Mouse (Mus musculus) liver, adult 2 months (tissue): ENCODE measurements at regions not wholly inside any gene's neighbourhood (a gene's known extent, or its start where the extent isn't known, plus 50 kb on each side); places are given as distances from the start of the nearest gene placed in this dataset.

Experiments
- DNase-seq: peaks from one replicate; pipeline ENCODE4 v3.0.0-alpha.2; 2011; ENCODE audit warnings: low read depth, low spot score; ENCODE audit errors: extremely low read depth
- H3K27ac ChIP-seq: fragments of 200-500 bp; replicated peaks from 2 replicates; pipeline ENCODE4 v1.5.1; 2012; ENCODE audit warnings: low read depth, mild to moderate bottlenecking, control low read depth, inconsistent platforms, low read length; ENCODE audit not compliant: insufficient read depth
- H3K27me3 ChIP-seq: fragments of 200-500 bp; 2 replicates; pipeline ENCODE4 v1.6.1; 2012; ENCODE audit warnings: mild to moderate bottlenecking, moderate library complexity, low read length, inconsistent platforms; ENCODE audit not compliant: control insufficient read depth, insufficient read depth
- H3K36me3 ChIP-seq: fragments of 200-500 bp; 2 replicates; pipeline ENCODE4 v1.6.1; 2012; ENCODE audit warnings: low read length, inconsistent platforms; ENCODE audit not compliant: control insufficient read depth, insufficient read depth
- H3K4me1 ChIP-seq: fragments of 200-500 bp; 2 replicates; pipeline ENCODE4 v1.6.1; 2011; ENCODE audit warnings: low read length; ENCODE audit not compliant: control insufficient read depth, insufficient read depth
- H3K4me3 ChIP-seq: fragments of 200-500 bp; 2 replicates; pipeline ENCODE4 v1.5.1; 2011; ENCODE audit warnings: low read depth, mild to moderate bottlenecking, control low read depth, low read length, moderate library complexity; ENCODE audit not compliant: insufficient read depth
- H3K79me2 ChIP-seq: fragments of 200-500 bp; 2 replicates; pipeline ENCODE4 v1.6.1; 2012; ENCODE audit warnings: inconsistent platforms, mild to moderate bottlenecking, low read length, moderate library complexity; ENCODE audit not compliant: control insufficient read depth, insufficient read depth
- H3K9ac ChIP-seq: fragments of 200-500 bp; 2 replicates; pipeline ENCODE4 v1.6.1; 2012; ENCODE audit warnings: low read depth, mild to moderate bottlenecking, control low read depth, inconsistent platforms, low read length
- CTCF ChIP-seq: fragments of 200-500 bp; IDR thresholded peaks from 2 replicates; pipeline ENCODE4 v1.5.1; 2011; ENCODE audit warnings: low read depth, low read length, control low read depth
- POLR2A ChIP-seq: fragments of 200-500 bp; IDR thresholded peaks from 2 replicates; pipeline ENCODE4 v1.6.1; 2011; ENCODE audit warnings: low read length, control low read depth; ENCODE audit not compliant: insufficient read depth; ENCODE audit errors: extremely low read depth
- WGBS: fragments of 180-500 bp; shearing (Covaris S2); methylation state at CpG from one replicate; pipeline ENCODE4 v1.1.7; 2018; 5-methylcytosine and 5-hydroxymethylcytosine counted together

DNA sequence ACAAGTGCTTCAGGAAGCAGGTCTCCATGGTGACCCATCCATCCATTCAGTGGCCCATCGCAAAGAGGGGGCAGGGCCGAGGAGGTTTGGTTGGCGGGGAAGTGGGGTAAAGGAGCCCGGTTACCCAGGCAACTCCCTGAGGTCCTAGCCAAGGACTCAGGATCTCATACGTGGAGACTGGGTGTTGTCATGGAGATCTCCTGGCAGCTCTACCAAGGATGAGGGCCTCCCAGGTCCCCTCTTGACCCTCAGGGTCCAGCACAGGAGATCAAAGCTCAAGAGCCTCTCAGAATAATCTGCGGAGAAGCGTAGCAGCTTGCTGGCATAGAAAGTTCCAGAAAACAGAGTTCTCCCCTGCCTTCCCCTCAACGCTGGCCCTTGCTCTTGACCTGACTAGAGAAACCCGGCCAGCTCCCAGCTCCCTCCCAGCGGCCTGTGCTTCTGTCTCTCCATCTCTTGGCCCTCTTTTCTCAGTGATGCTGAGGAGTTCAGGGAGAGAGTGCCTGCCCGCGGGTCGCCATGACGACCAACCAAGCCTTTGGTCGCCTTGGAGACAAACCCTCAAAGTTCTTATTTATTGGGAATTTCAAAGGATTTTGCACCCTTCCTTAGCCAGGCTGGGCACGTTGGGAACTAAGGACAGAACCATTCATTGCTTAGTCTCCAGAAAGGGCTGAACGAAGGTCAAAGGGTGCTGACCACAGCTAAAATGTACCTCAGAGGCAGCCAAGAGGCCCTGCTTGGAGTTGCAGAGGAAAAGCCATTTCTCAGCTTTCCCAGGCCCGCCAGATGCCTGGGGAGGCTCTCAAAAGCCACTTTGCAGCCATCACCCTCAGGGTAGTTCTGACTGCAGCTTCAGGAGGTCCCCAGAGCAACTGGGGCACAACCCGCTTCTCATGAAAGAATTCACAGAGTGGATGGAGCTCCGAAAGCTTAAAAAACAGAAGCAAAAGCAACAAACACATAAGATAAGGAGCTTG, 60.0 kb downstream of the Ubiad1 start:
- Histone ChIP-seq H3K79me2 (no peaks in the 10 kb centered on the region), H3K9ac (no peak overlapping the region), H3K4me3 (no peak overlapping the region), H3K27me3 (no peaks in the 10 kb centered on the region), H3K27ac (no peak overlapping the region), H3K36me3 (no peaks in the 10 kb centered on the region), H3K4me1 (no peaks in the 10 kb centered on the region)
- 52% methylated on average over 20 of the region's 20 CpGs for WGBS
- no peak for DNase-seq
- TF ChIP-seq CTCF (no peak), POLR2A (no peak)

DNA sequence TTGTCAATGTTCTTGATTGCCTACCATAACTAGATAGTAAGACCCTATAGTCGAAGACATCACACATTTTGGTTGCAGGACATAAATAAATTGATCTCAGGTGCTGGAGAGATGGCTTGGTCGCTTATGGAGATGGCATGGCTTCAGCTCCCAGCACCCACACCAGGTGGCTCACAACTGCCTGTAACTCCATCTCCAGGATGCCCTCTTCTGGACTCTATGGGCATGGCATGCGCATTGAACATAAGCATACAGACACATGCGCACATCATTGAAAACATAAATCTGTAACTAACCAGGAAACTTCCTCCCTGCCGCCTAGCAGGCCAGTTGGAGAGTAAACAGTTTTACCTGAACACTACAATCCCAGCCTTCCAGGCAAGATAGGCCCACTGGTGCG, 64.0 kb downstream of the Ubiad1 start:
- WGBS = 85% methylated on average over 6 of the region's 6 CpGs
- DNase-seq = no peak
- Histone ChIP-seq H3K79me2 (no peaks in the 10 kb centered on the region), H3K9ac (no peak overlapping the region), H3K4me1 (no peaks in the 10 kb centered on the region), H3K4me3 (no peak overlapping the region), H3K27me3 (no peaks in the 10 kb centered on the region), H3K36me3 (no peaks in the 10 kb centered on the region), H3K27ac (no peak overlapping the region)
- TF ChIP-seq CTCF (no peak), POLR2A (no peak)

DNA sequence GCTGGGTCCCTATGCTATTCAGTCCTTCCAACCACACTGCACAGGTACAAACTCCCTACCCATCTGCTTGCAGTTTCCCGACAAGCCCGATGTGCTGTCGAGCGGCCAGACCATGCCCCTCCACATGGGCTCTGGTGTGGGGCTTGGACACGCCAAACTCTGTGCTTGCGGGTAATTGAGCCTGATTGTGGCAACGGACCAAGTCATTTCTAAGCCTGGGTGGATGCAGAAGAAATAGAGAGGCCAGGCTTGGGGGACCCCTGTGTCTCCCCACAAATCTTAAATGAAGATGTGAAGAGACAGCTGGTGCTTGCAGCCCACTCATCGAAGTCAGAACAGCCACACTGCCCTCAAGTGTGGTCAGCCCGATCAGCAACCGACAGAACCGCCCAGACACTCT, 66.1 kb downstream of the Ubiad1 start:
- no peak for TF ChIP-seq CTCF
- no peak for TF ChIP-seq POLR2A
- WGBS = 80% methylated on average over 11 of the region's 11 CpGs
- Histone ChIP-seq H3K27me3 (no peaks in the 10 kb centered on the region), H3K36me3 (no peaks in the 10 kb centered on the region), H3K79me2 (no peaks in the 10 kb centered on the region), H3K4me1 (no peaks in the 10 kb centered on the region), H3K9ac (no peak overlapping the region), H3K27ac (no peak overlapping the region), H3K4me3 (no peak overlapping the region)
- no peak for DNase-seq

DNA sequence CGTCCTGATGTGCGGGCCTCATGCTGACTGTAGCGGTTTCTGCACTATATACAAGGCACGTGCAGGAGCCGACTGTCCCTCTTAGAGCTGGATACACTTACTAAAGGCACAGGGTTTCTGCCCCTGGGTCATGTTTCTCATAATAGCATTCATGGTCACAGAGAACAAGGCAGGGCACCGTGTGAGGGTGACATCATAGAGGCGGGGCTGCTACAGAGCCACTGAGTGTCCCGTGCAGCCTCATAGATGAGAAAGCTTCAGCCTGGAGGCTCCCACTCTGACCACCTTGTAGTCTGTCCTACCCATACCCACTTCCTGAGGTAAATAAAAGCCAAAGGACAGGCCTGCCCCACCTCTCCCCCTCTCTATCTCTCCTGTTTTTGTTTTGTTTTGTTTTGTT, 67.2 kb downstream of the Ubiad1 start:
- 61% methylated on average over 8 of the region's 8 CpGs for WGBS
- H3K36me3 ChIP-seq = no peaks in the 10 kb centered on the region
- no peak for TF ChIP-seq CTCF
- no peak for TF ChIP-seq POLR2A

DNA sequence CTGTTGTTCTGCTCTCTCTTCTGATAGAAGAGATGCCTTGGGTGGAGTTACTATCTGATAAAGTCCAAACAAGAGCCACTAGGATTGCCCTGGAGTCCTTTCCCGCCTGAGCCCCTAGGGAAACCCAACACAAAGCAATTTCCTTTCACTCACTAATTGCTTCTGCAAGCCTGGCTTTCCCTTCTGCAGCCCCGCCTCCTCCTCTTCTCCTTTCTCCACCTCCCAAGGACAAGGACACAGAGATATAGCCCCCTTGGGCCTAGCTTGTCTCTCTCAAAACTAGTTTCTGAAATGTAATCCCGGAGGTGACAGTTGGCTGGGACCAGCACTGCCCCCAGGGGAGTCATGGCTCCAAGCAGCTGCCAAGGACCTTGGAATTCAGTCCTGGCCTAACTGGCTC, 68.1 kb downstream of the Ubiad1 start:
- Histone ChIP-seq H3K4me1 (no peaks in the 10 kb centered on the region), H3K27ac (no peak overlapping the region), H3K27me3 (no peaks in the 10 kb centered on the region), H3K9ac (no peak overlapping the region), H3K36me3 (no peaks in the 10 kb centered on the region), H3K4me3 (no peak overlapping the region), H3K79me2 (no peaks in the 10 kb centered on the region)
- TF ChIP-seq POLR2A = no peak
- TF ChIP-seq CTCF = no peak
- no peak for DNase-seq
- WGBS = 38% methylated on average over 3 of the region's 3 CpGs

More for the DNA sequence above, 67.2 kb downstream of the Ubiad1 start:
- Histone ChIP-seq H3K9ac (no peak overlapping the region), H3K4me1 (no peaks in the 10 kb centered on the region), H3K27ac (no peak overlapping the region), H3K79me2 (no peaks in the 10 kb centered on the region), H3K4me3 (no peak overlapping the region), H3K27me3 (no peaks in the 10 kb centered on the region)
- DNase-seq = no peak

DNA sequence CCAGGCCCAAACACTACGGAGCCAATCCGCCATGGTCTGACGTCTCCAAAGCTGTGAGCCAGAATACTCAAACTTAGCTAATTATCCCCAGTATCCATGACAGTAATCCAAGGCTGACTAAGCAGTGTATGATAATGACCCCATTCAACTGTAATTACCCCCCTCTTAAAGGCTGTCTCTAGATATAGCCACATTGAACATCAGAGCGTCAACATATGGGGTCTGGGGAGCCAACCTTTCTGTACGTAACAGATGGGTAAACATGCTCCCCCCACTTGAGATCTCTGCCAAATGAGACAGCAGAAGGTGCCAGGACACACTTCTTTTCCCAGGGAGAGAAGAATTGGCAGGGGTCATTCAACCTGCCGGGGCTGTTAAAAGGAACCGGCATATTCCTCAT, 73.1 kb downstream of the Ubiad1 start:
- H3K79me2 ChIP-seq = no peaks in the 10 kb centered on the region
- TF ChIP-seq POLR2A = no peak
- no peak for TF ChIP-seq CTCF

More for the DNA sequence above, 73.1 kb downstream of the Ubiad1 start:
- H3K9ac ChIP-seq = no peak overlapping the region
- 90% methylated on average over 7 of the region's 7 CpGs for WGBS
- H3K27ac ChIP-seq = no peak overlapping the region
- no peaks in the 10 kb centered on the region for H3K36me3 ChIP-seq
- H3K4me3 ChIP-seq = no peak overlapping the region
- DNase-seq = no peak
- no peaks in the 10 kb centered on the region for H3K4me1 ChIP-seq
- H3K27me3 ChIP-seq = no peaks in the 10 kb centered on the region
